Mouse (Mus musculus) intestine, embryonic 16.5 days (tissue): ENCODE data around the gene Slc25a26. TPM values are rescaled to one million over a fixed set of nuclear protein-coding genes. Genes with fewer than 3 reads are reported as not detected.

Experiments used
- ATAC-seq: fragments of 200-750 bp; cut with Nextera tagmentation; 2 replicates; pipeline ENCODE4 v1.8.0; 2017; ENCODE audit warnings: moderate TSS enrichment, moderate library complexity
- H3K27ac ChIP-seq: fragments of 300-500 bp; sonication (generic); 2 replicates; pipeline ENCODE4 v1.5.1; 2014; ENCODE audit warnings: mild to moderate bottlenecking, low read length
- H3K27me3 ChIP-seq: fragments of 300-500 bp; sonication (generic); replicated peaks from 2 replicates; pipeline ENCODE4 v1.6.1; 2014; ENCODE audit warnings: low read length, control low read depth, mixed read lengths; ENCODE audit not compliant: control insufficient read depth, insufficient read depth
- H3K36me3 ChIP-seq: fragments of 300-500 bp; sonication (generic); 2 replicates; pipeline ENCODE4 v1.6.1; 2014; ENCODE audit warnings: low read length, control low read depth; ENCODE audit not compliant: control insufficient read depth, insufficient read depth
- H3K4me1 ChIP-seq: fragments of 300-500 bp; sonication (generic); 2 replicates; pipeline ENCODE4 v1.6.1; 2014; ENCODE audit warnings: low read length, control low read depth, mixed read lengths; ENCODE audit not compliant: control insufficient read depth, insufficient read depth
- H3K4me2 ChIP-seq: fragments of 300-500 bp; sonication (generic); 2 replicates; pipeline ENCODE4 v1.6.1; 2014; ENCODE audit warnings: low read depth, low read length, control low read depth
- H3K4me3 ChIP-seq: fragments of 300-500 bp; sonication (generic); 2 replicates; pipeline ENCODE4 v1.5.1; 2014; ENCODE audit warnings: mild to moderate bottlenecking, low read length
- H3K9ac ChIP-seq: fragments of 300-500 bp; sonication (generic); 2 replicates; pipeline ENCODE4 v1.6.1; 2014; ENCODE audit warnings: low read depth, low read length
- H3K9me3 ChIP-seq: fragments of 300-500 bp; sonication (generic); 2 replicates; pipeline ENCODE4 v1.6.1; 2016; ENCODE audit warnings: low read length, control low read depth; ENCODE audit not compliant: control insufficient read depth
- WGBS: fragments of 180-500 bp; shearing (Covaris S2); extraction: QIAGEN DNeasy Blood & Tissue Kit; methylation state at CpG from one replicate; pipeline ENCODE4 v1.1.7; 2014; 5-methylcytosine and 5-hydroxymethylcytosine counted together
- microRNA-seq: library from miRNA; unstranded; fragments of <30 nt; microRNA quantifications from one replicate; pipeline ENCODE4, GENCODE M21; 2016
- polyA plus RNA-seq: library from polyadenylated mRNA; unstranded; fragments of >200 nt; fragmentation: Nextera tagmentation; extraction: Ambion mirVana; gene quantifications from 2 replicates; pipeline ENCODE4 v1.2.1, GENCODE M21; 2015

The Slc25a26 gene
- polyA plus RNA-seq, 1 experiment from 2014 or later, result 9.2 TPM

- Histone ChIP-seq H3K4me2 (0 out of 2 replicates have a peak overlapping the region, but pooled peaks have one; percentile 4), H3K27ac (peak overlapping the region; percentile 64), H3K9ac (peak overlapping the region; percentile 43), H3K4me1 (peaks cover 44% of the 10 kb centered on the region), H3K9me3 (no peaks in the 10 kb centered on the region), H3K36me3 (no peaks in the 10 kb centered on the region), H3K27me3 (no peaks in the 10 kb centered on the region), H3K4me3 (no peak overlapping the region)
- 22% methylated on average over 10 of the region's 10 CpGs for WGBS
- peak; percentile 77 for ATAC-seq
Observed at GRCm38 (mm10) chr6:94647574-94648430, 147.7 kb downstream of the Slc25a26 start.

- Histone ChIP-seq H3K36me3 (no peaks in the 10 kb centered on the region), H3K4me2 (no peak overlapping the region), H3K4me1 (peaks cover 46% of the 10 kb centered on the region), H3K9me3 (no peaks in the 10 kb centered on the region), H3K9ac (peak overlapping the region; percentile 5; the same call in 1 of the 2 replicates), H3K4me3 (no peak overlapping the region), H3K27me3 (no peaks in the 10 kb centered on the region), H3K27ac (peak overlapping the region; percentile 64)
- 25% methylated on average over 4 of the region's 4 CpGs for WGBS
- peak; percentile 35 for ATAC-seq
Observed at GRCm38 (mm10) chr6:94648496-94648895, 148.4 kb downstream of the Slc25a26 start.

- H3K4me3 ChIP-seq, result no peak overlapping the region
- H3K9me3 ChIP-seq, result no peaks in the 10 kb centered on the region
- H3K27me3 ChIP-seq, result no peaks in the 10 kb centered on the region
- H3K4me1 ChIP-seq, result peaks cover 47% of the 10 kb centered on the region
- no peak overlapping the region for H3K4me2 ChIP-seq
- WGBS, result 85% methylated on average over 1 of the region's 1 CpGs
- no peaks in the 10 kb centered on the region for H3K36me3 ChIP-seq
- no peak overlapping the region for H3K9ac ChIP-seq
- no peak for ATAC-seq
- no peak overlapping the region for H3K27ac ChIP-seq
Observed at GRCm38 (mm10) chr6:94649637-94650036, 149.5 kb downstream of the Slc25a26 start.

GRCm38 (mm10) chr6:94651541-94651940 lies 151.4 kb downstream of the Slc25a26 start:
- H3K4me3 ChIP-seq, result no peak overlapping the region
- H3K9me3 ChIP-seq, result no peaks in the 10 kb centered on the region
- WGBS, result 82% methylated on average over 17 of the region's 17 CpGs
- H3K27me3 ChIP-seq, result no peaks in the 10 kb centered on the region
- no peak overlapping the region for H3K27ac ChIP-seq
- no peak overlapping the region for H3K9ac ChIP-seq
- H3K4me2 ChIP-seq, result no peak overlapping the region
- H3K36me3 ChIP-seq, result no peaks in the 10 kb centered on the region
- H3K4me1 ChIP-seq, result peaks cover 38% of the 10 kb centered on the region
- no peak for ATAC-seq

GRCm38 (mm10) chr6:94652659-94653213 lies 152.6 kb downstream of the Slc25a26 start:
- Histone ChIP-seq H3K4me2 (no peak overlapping the region), H3K9ac (no peak overlapping the region), H3K9me3 (no peaks in the 10 kb centered on the region), H3K36me3 (no peaks in the 10 kb centered on the region), H3K4me1 (peaks cover 36% of the 10 kb centered on the region), H3K27ac (no peak overlapping the region), H3K27me3 (no peaks in the 10 kb centered on the region), H3K4me3 (no peak overlapping the region)
- ATAC-seq, result no peak
- WGBS, result 68% methylated on average over 6 of the region's 6 CpGs

- Histone ChIP-seq H3K36me3 (no peaks in the 10 kb centered on the region), H3K4me3 (no peak overlapping the region), H3K9ac (no peak overlapping the region), H3K4me1 (peaks cover 34% of the 10 kb centered on the region), H3K4me2 (no peak overlapping the region), H3K9me3 (no peaks in the 10 kb centered on the region), H3K27ac (no peak overlapping the region), H3K27me3 (no peaks in the 10 kb centered on the region)
- no peak for ATAC-seq
- WGBS, result 65% methylated on average over 10 of the region's 10 CpGs
Observed at GRCm38 (mm10) chr6:94653388-94654316, 153.5 kb downstream of the Slc25a26 start.

Small RNAs within 50 kb of the gene (microRNA-seq; reads per million reads assigned to microRNA genes)
- not detected for gene Mir7041

Other genes starting within 250 kb of the Slc25a26 start
- gene Magi1, start 216.4 kb upstream of the Slc25a26 start, polyA plus RNA-seq, result 6.7 and 6.8 TPM in 2 replicates
- 11.8 and 14.7 TPM in 2 replicates for gene Lrig1, start 199.8 kb downstream of the Slc25a26 start, polyA plus RNA-seq